Mouse (Mus musculus) small intestine, adult 2 months (tissue): Measurements from ENCODE around the gene Sh2d6. TPM values are rescaled to one million over a fixed set of nuclear protein-coding genes. Genes with fewer than 3 reads are reported as not detected.

Experiments
- H3K27ac ChIP-seq: fragments of 200-500 bp; 2 replicates; pipeline ENCODE4 v1.5.1; 2012; ENCODE audit warnings: low read depth, low read length, control low read depth, inconsistent platforms; ENCODE audit not compliant: insufficient read depth
- H3K27me3 ChIP-seq: fragments of 200-500 bp; 2 replicates; pipeline ENCODE4 v1.6.1; 2012; ENCODE audit warnings: mild to moderate bottlenecking, moderate library complexity, low read length, inconsistent platforms; ENCODE audit not compliant: control insufficient read depth, insufficient read depth
- H3K36me3 ChIP-seq: fragments of 200-500 bp; 2 replicates; pipeline ENCODE4 v1.6.1; 2012; ENCODE audit warnings: mild to moderate bottlenecking, low read length, control low read depth, inconsistent platforms; ENCODE audit not compliant: control insufficient read depth, insufficient read depth
- H3K4me1 ChIP-seq: fragments of 200-500 bp; 2 replicates; pipeline ENCODE4 v1.6.1; 2012; ENCODE audit warnings: low read length, inconsistent platforms, mixed read lengths; ENCODE audit not compliant: control insufficient read depth, insufficient read depth, insufficient read length
- H3K4me3 ChIP-seq: fragments of 200-500 bp; 2 replicates; pipeline ENCODE4 v1.5.1; 2012; ENCODE audit warnings: low read depth, mild to moderate bottlenecking, control low read depth, inconsistent platforms, low read length, moderate library complexity
- CTCF ChIP-seq: fragments of 200-500 bp; IDR thresholded peaks from 2 replicates; pipeline ENCODE4 v1.5.1; 2012; ENCODE audit warnings: low read depth, mild to moderate bottlenecking, control low read depth, inconsistent platforms, low read length, moderate library complexity, mixed read lengths; ENCODE audit not compliant: insufficient replicate concordance, insufficient read length; ENCODE audit errors: extremely low read depth
- POLR2A ChIP-seq: fragments of 200-500 bp; IDR thresholded peaks from 2 replicates; pipeline ENCODE4 v1.6.1; 2012; ENCODE audit warnings: low read depth, mild to moderate bottlenecking, control low read depth, inconsistent platforms, low read length, moderate library complexity
- WGBS: fragments of 180-500 bp; shearing (Covaris S2); methylation state at CpG from one replicate; pipeline ENCODE4 v1.1.7; 2018; 5-methylcytosine and 5-hydroxymethylcytosine counted together
- polyA plus RNA-seq: library from polyadenylated mRNA; depleted of rRNA; stranded (reverse); fragments of >200 nt; gene quantifications from 2 replicates; pipeline ENCODE4 v1.2.3, GENCODE M21; 2012

The Sh2d6 gene
- polyA plus RNA-seq, 1 experiment, result 22.2 TPM

DNA sequence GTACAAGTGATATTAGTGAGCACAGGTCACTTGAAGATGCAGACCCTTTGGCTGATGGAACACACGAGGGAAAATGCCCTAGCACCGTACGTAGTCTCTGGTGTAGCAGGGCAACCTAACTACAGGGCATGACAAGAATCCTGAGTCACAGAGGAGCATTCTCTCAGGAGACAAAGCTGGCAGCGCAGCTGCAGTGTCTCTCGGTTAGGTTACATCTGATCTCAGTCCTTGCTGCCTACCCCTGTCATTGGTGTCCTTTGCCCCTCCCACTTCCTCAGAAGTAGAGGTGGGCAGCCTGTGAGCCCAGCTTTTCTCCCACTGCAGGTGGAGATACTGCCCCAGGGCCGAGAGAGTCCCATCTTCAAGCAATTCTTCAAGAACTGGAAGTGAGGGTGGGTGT lies 41.0 kb upstream of the Sh2d6 start:
- H3K27ac ChIP-seq, result no peak overlapping the region
- no peaks in the 10 kb centered on the region for H3K27me3 ChIP-seq
- no peak overlapping the region for H3K4me3 ChIP-seq
- TF ChIP-seq CTCF (no peak), POLR2A (no peak)
- H3K36me3 ChIP-seq, result peaks cover 2% of the 10 kb centered on the region; the same call in 1 of the 2 replicates
- H3K4me1 ChIP-seq, result no peaks in the 10 kb centered on the region; the same call in 1 of the 2 replicates
- WGBS, result 75% methylated on average over 6 of the region's 6 CpGs

DNA sequence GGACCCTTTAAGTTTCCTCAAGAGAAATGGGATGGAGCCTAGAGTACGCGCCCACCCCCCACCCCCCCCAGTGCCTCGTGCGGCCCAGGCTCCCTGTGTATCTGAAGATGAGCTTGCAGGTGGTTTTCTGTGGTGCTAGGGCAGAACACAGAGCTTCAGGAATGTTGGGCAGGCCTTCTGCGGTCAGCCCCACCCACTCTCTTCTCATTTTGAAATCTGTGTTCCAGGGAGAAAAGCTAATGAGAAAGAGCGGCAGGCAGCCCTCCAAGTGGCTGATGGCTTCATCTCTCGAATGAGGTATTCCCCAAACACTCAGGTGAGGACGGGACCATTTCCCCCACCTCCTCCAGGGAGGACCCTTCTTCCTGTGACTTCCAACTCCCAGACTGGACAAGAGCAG lies 39.3 kb upstream of the Sh2d6 start:
- Histone ChIP-seq H3K27me3 (no peaks in the 10 kb centered on the region), H3K27ac (no peak overlapping the region), H3K4me3 (no peak overlapping the region), H3K4me1 (no peaks in the 10 kb centered on the region; the same call in 1 of the 2 replicates), H3K36me3 (peaks cover 2% of the 10 kb centered on the region; the same call in 1 of the 2 replicates)
- 83% methylated on average over 8 of the region's 8 CpGs for WGBS
- TF ChIP-seq CTCF (no peak), POLR2A (no peak)

DNA sequence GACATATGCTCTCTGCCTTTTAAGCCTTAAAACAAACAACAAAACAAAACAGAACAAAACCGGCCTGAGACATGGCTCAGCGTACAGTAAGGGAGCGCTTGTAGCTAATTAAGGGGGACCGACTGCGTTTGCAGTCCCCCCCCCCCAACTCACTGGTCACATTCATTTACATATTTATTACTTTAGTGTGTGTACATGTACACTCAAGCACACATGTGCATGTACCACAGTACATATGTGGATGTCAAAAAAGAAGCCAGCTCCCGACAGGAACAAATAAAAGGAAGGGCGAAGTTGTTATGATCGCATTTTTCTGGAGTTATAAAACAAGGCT lies 31.5 kb upstream of the Sh2d6 start:
- TF ChIP-seq POLR2A (no peak), CTCF (no peak)
- peak overlapping the region; percentile 51 for H3K4me3 ChIP-seq
- H3K27me3 ChIP-seq, result no peaks in the 10 kb centered on the region
- H3K27ac ChIP-seq, result peak overlapping the region; percentile 69
- peaks cover 32% of the 10 kb centered on the region for H3K4me1 ChIP-seq
- H3K36me3 ChIP-seq, result no peaks in the 10 kb centered on the region
- WGBS, result 5% methylated on average over 8 of the region's 8 CpGs

DNA sequence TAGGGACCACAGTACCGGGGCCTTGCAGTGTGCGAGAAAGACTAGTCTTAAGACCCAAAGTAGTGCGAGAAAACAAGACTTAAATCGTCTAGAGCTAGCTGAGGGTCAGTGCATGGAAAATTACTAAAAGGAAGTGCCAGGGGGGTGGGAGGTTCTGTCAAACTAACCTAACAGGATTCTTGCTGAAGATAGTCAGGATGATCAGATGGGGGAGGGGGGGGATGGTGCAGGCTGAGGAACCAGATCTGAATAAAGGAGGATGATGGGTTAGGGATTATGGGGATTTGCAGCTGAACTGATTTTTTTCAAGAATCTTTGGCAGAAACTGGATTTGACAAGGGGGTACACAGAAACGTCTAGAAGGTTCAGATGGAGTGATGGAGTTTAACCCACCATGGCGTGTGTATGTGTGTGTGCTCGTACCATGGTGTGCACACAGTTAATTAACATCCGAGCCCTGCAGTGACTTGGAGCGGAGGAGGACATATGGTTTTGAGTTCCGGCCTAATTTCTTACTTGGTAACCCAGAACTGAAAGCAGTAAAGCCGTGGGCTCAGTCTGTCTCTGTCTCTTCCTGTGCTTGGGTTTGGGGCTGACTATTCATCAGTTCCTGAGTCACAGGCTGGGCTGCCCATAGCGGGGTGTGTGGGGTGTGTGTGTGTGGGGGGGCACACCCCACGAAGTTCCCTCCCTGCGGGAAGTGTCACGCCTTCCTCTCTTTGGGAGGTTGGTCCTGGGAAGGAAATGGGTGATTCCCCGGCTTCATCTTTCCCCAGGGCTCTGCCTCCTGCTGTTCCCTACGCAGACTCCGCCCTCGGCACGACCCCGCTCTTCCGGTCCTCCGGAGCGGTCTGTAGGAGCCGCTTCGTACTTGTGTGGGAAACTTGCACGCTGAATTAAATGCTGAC lies 30.9 kb upstream of the Sh2d6 start:
- TF ChIP-seq CTCF (no peak), POLR2A (0 out of 2 replicates have a peak, but pooled peaks have one; percentile 41)
- H3K4me1 ChIP-seq, result peaks cover 33% of the 10 kb centered on the region
- H3K27ac ChIP-seq, result peak overlapping the region; percentile 69
- no peaks in the 10 kb centered on the region for H3K36me3 ChIP-seq
- WGBS, result 24% methylated on average over 27 of the region's 27 CpGs
- H3K4me3 ChIP-seq, result peak overlapping the region; percentile 51
- no peaks in the 10 kb centered on the region for H3K27me3 ChIP-seq

DNA sequence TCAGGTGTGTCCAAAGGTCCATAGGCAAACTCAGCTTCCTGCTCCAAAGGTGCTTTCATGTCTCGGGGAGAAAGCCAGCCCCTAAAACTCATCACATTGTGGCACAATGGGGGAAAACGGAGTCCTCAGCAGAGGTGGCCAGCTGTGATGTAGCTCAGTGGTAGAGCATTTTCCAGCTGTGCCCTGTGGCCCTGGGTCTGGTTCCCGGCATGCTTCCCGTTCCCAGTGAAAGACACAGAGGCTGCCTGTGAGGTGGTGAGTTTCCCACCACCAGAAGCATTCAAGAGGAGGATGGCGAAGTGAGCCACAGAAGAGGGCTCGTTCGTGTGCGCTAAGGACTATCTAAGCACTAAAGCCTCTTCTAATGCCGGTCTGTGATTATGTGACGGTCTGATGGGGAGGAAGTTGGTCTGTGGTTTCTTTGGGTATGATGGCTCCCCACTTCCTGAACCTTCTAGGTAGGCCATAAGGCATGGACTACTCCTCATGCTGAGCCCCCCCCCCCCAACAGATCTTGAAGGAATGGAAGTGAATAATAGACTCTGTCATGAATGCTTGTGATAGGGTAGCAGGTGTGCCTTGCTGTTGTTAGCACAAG lies 29.1 kb upstream of the Sh2d6 start:
- Histone ChIP-seq H3K4me1 (peaks cover 33% of the 10 kb centered on the region), H3K27ac (0 out of 2 replicates have a peak overlapping the region, but pooled peaks have one; percentile 6), H3K4me3 (peak overlapping the region; percentile 5), H3K36me3 (no peaks in the 10 kb centered on the region), H3K27me3 (no peaks in the 10 kb centered on the region)
- 66% methylated on average over 10 of the region's 10 CpGs for WGBS
- TF ChIP-seq CTCF (no peak), POLR2A (no peak)

DNA sequence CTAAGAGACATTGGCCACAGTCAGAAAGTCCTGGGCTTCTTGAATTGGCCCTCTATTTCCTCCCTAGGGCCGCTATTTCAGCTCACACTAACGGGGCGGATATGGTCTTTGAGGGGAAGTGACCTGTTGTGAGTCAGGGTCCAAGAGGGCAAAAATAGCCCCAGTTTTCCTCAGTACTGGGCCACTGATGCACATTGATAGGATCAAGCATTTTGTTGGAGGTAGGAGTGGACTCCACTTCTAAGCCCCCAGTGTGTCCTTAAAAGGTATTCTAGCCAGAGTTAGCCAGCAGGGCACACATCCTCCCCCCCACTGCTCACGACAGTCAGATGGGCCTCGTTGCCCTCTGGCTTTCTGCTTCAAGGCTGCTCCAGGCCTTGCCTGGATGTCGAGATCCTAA lies 28.5 kb upstream of the Sh2d6 start:
- Histone ChIP-seq H3K36me3 (no peaks in the 10 kb centered on the region), H3K27ac (0 out of 2 replicates have a peak overlapping the region, but pooled peaks have one; percentile 6), H3K4me1 (peaks cover 33% of the 10 kb centered on the region), H3K27me3 (no peaks in the 10 kb centered on the region), H3K4me3 (peak overlapping the region; percentile 37)
- TF ChIP-seq CTCF, result no peak
- TF ChIP-seq POLR2A, result no peak
- WGBS, result 50% methylated on average over 6 of the region's 6 CpGs

DNA sequence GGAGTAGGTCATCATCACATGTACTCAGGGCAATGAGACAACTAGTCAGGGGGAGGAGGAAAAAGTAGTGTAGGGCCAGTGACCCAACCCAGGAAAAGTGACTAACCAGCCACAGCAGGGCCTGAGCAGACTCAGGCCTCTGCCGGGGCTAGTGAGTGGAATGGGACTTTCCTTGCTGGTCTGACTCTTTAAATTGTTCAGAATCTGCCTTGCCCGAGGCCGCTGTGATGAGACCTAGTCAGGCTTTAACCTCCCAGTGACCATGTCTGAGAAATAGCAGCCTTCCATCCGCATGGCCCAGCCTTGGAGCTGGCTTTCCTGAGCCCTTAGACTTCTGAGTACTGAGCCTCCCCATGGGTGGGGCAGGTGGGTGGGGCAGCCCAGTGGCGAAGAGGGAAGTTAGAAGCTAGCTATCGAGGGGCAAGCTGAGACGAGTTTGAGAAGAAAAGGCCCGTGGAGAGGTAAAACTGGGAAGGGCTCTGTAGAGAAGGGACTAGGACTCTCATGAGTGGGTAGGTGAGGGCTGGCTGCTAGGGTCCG lies 27.6 kb upstream of the Sh2d6 start:
- H3K27ac ChIP-seq, result peak overlapping the region; percentile 28
- no peaks in the 10 kb centered on the region for H3K36me3 ChIP-seq
- H3K4me1 ChIP-seq, result peaks cover 33% of the 10 kb centered on the region
- 25% methylated on average over 9 of the region's 9 CpGs for WGBS
- TF ChIP-seq POLR2A, result no peak; the same call in 1 of the 2 replicates
- TF ChIP-seq CTCF, result no peak
- H3K4me3 ChIP-seq, result peak overlapping the region; percentile 37
- no peaks in the 10 kb centered on the region for H3K27me3 ChIP-seq
